Comparison of ENCODE assay signal across 23 mouse cellular contexts in the genomic region with DNA sequence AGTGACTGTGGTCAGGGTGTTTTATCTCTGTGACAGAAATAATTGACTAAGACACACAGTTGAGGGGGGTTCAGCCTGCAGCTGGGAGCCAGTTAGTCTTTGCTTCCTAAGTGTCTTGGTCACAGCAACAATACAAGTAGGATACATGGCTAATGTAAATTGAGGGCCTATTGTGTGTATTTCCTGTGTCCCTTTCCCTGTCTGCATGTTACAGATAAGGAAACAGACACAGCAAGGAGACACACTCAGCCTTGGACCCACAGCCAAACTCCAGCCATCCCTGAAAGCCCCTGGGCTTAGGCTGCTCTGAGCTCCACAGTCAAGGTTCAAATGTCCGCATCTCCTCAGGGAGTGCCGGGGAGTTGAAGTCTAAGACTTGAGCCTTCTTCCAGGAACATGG. TPM values are rescaled to one million over a fixed set of nuclear protein-coding genes. Genes with fewer than 3 reads are reported as not detected.
A peak's percentile ranks its signal among the peaks of the same experiment; 100 is the strongest.
DNase-seq lines count a peak whose midpoint lies in the region; ATAC-seq and TF ChIP-seq lines count a peak whose summit lies in the region.
"Had no signal": no experiment of that assay in that cellular context is flagged by ENCODE, and none has a peak within 500 bp of the region (broad histone marks: within the 10 kb centered on the region; RNA-seq: fewer than 3 reads in every experiment).

No protein-coding gene starts in this region.

- H3K4me2 ChIP-seq in heart, embryonic 15.5 days = no peak overlapping the region
- no peak overlapping the region for H3K4me2 ChIP-seq in liver, embryonic 12.5 days
- no peak overlapping the region for H3K4me2 ChIP-seq in liver, postnatal 0 days (ENCODE audit: low read depth, low read length)
- no peak overlapping the region for H3K4me2 ChIP-seq in liver, embryonic 13.5 days
- H3K4me2 ChIP-seq: embryonic facial prominence, embryonic 13.5 days; forebrain, embryonic 12.5 days; heart, embryonic 12.5 days; hindbrain, embryonic 15.5 days had no signal

- peaks cover 12% of the 10 kb centered on the region for H3K4me1 ChIP-seq in heart, embryonic 15.5 days (replicated peaks)
- H3K4me1 ChIP-seq in liver, embryonic 12.5 days = peaks cover 44% of the 10 kb centered on the region
- peaks cover 9% of the 10 kb centered on the region for H3K4me1 ChIP-seq in liver, postnatal 0 days (ENCODE audit: insufficient read depth)
- peaks cover 71% of the 10 kb centered on the region for H3K4me1 ChIP-seq in megakaryocyte, embryonic 14.5 days
- peaks cover 35% of the 10 kb centered on the region for H3K4me1 ChIP-seq in liver, embryonic 13.5 days (replicated peaks)

- no peak; the same call in 1 of the 2 replicates for ATAC-seq in heart, embryonic 15.5 days (replicated peaks; ENCODE audit: insufficient number of reproducible peaks, insufficient read depth, low FRiP score, low read depth)
- ATAC-seq in liver, embryonic 12.5 days = no peak
- no peak for ATAC-seq in liver, postnatal 0 days
- no peak for ATAC-seq in megakaryocyte, adult 5-6 weeks (ENCODE audit: poor library complexity, severe bottlenecking)
- ATAC-seq in liver, embryonic 13.5 days (ENCODE audit: low read depth) = no peak
- ATAC-seq: activated CD4-positive, CD25-positive, alpha-beta regulatory T cell, adult 4 months; forebrain, embryonic 16.5 days; Patski had no signal

- H3K27me3 ChIP-seq in heart, embryonic 15.5 days = peaks cover 42% of the 10 kb centered on the region
- peaks cover 43% of the 10 kb centered on the region for H3K27me3 ChIP-seq in liver, embryonic 12.5 days (replicated peaks)
- peaks cover 20% of the 10 kb centered on the region for H3K27me3 ChIP-seq in liver, postnatal 0 days (ENCODE audit: insufficient read depth, low read length)
- peaks cover 26% of the 10 kb centered on the region for H3K27me3 ChIP-seq in megakaryocyte, embryonic 14.5 days (replicated peaks)
- peaks cover 32% of the 10 kb centered on the region for H3K27me3 ChIP-seq in liver, embryonic 13.5 days
- H3K27me3 ChIP-seq: Patski had no signal

- no peaks in the 10 kb centered on the region for H3K36me3 ChIP-seq in heart, embryonic 15.5 days
- no peaks in the 10 kb centered on the region for H3K36me3 ChIP-seq in liver, embryonic 12.5 days
- H3K36me3 ChIP-seq in liver, postnatal 0 days (replicated peaks; ENCODE audit: insufficient read depth, low read length) = no peaks in the 10 kb centered on the region
- no peaks in the 10 kb centered on the region for H3K36me3 ChIP-seq in megakaryocyte, embryonic 14.5 days (replicated peaks; ENCODE audit: low read length)
- H3K36me3 ChIP-seq in liver, embryonic 13.5 days = no peaks in the 10 kb centered on the region
- H3K36me3 ChIP-seq: embryonic facial prominence, embryonic 13.5 days; forebrain, embryonic 12.5 days; heart, embryonic 12.5 days; hindbrain, embryonic 15.5 days had no signal

- TF ChIP-seq CTCF in liver, postnatal 0 days (IDR thresholded peaks at IDR 0.05; ENCODE audit: low read depth) = no peak

- TF ChIP-seq EP300 in liver, postnatal 0 days (IDR thresholded peaks at IDR 0.05; ENCODE audit: low read depth) = no peak

- no peak for DNase-seq in heart, postnatal 36 days
- DNase-seq in liver, postnatal 0 days = no peak
- no peak for DNase-seq in liver, embryonic 13.5 days
- DNase-seq: adrenal gland, postnatal 25 days; cerebellum, adult 18-20 months; cerebellum, adult 9-11 months; cerebellum, postnatal 36 days; gastrocnemius, postnatal 14 days; heart, adult 2 months; heart, postnatal 14 days had no signal

- no peak overlapping the region for H3K9ac ChIP-seq in heart, embryonic 15.5 days
- no peak overlapping the region for H3K9ac ChIP-seq in liver, embryonic 12.5 days
- no peak overlapping the region for H3K9ac ChIP-seq in liver, postnatal 0 days (replicated peaks)
- no peak overlapping the region; the same call in 1 of the 2 replicates for H3K9ac ChIP-seq in liver, embryonic 13.5 days
- H3K9ac ChIP-seq: embryonic facial prominence, embryonic 13.5 days; forebrain, embryonic 12.5 days; heart, embryonic 12.5 days; hindbrain, embryonic 15.5 days had no signal

- 78% methylated on average over 2 of the region's 2 CpGs for WGBS in heart, embryonic 15.5 days
- 68% methylated on average over 2 of the region's 2 CpGs for WGBS in liver, embryonic 12.5 days (ENCODE audit: insufficient replicate concordance)
- WGBS in liver, postnatal 0 days (ENCODE audit: insufficient replicate concordance) = 93% methylated on average over 2 of the region's 2 CpGs
- 65% methylated on average over 2 of the region's 2 CpGs for WGBS in liver, embryonic 13.5 days (ENCODE audit: insufficient replicate concordance)

- 0 out of 2 replicates have a peak overlapping the region, but pooled peaks have one; percentile 34 for H3K27ac ChIP-seq in heart, embryonic 15.5 days
- H3K27ac ChIP-seq in liver, embryonic 12.5 days = 0 out of 2 replicates have a peak overlapping the region, but pooled peaks have one; percentile 18
- H3K27ac ChIP-seq in liver, postnatal 0 days (ENCODE audit: low read depth) = no peak overlapping the region
- peak overlapping the region; percentile 34; the same call in 1 of the 2 replicates for H3K27ac ChIP-seq in liver, embryonic 13.5 days
- H3K27ac ChIP-seq: embryonic facial prominence, embryonic 13.5 days; forebrain, embryonic 12.5 days; heart, adult 2 months; hindbrain, embryonic 15.5 days had no signal

- H3K4me3 ChIP-seq in heart, embryonic 15.5 days = no peak overlapping the region
- no peak overlapping the region for H3K4me3 ChIP-seq in liver, embryonic 12.5 days
- H3K4me3 ChIP-seq in liver, postnatal 0 days (ENCODE audit: low read depth, low read length) = no peak overlapping the region
- peak overlapping the region; percentile 43 for H3K4me3 ChIP-seq in megakaryocyte, embryonic 14.5 days (replicated peaks)
- H3K4me3 ChIP-seq in liver, embryonic 13.5 days (replicated peaks) = no peak overlapping the region
- H3K4me3 ChIP-seq: embryonic facial prominence, embryonic 13.5 days; forebrain, embryonic 12.5 days; heart, adult 2 months; heart, embryonic 12.5 days; hindbrain, embryonic 15.5 days had no signal

- H3K9me3 ChIP-seq in heart, embryonic 15.5 days (replicated peaks) = no peaks in the 10 kb centered on the region
- no peaks in the 10 kb centered on the region for H3K9me3 ChIP-seq in liver, embryonic 12.5 days (replicated peaks)
- H3K9me3 ChIP-seq in liver, postnatal 0 days (ENCODE audit: low read length) = no peaks in the 10 kb centered on the region
- no peaks in the 10 kb centered on the region for H3K9me3 ChIP-seq in megakaryocyte, embryonic 14.5 days
- no peaks in the 10 kb centered on the region for H3K9me3 ChIP-seq in liver, embryonic 13.5 days (replicated peaks)
- H3K9me3 ChIP-seq: embryonic facial prominence, embryonic 13.5 days; forebrain, embryonic 12.5 days; heart, embryonic 12.5 days; hindbrain, embryonic 15.5 days had no signal

- intact Hi-C loops in heart, postnatal 36 days (cut with DNase I) = no loop called here

RNA-seq across cellular contexts. Expression of a gene that starts 4.0 kb away (rescaled TPM):
- 0.42 and 1.1 TPM in 2 replicates for polyA plus RNA-seq in heart, embryonic 15.5 days (2015; fragmentation: Nextera tagmentation; extraction: Ambion mirVana)
- total RNA-seq in heart, postnatal 36 days (2021) = under 1 TPM in 1 of 2 experiments, not detected in 1; 0.22 TPM
- polyA plus RNA-seq in liver, embryonic 12.5 days (2016; fragmentation: Nextera tagmentation; extraction: Ambion mirVana) = 0.61 and 0.75 TPM in 2 replicates
- 0.62 and 0.66 TPM in 2 replicates for polyA plus RNA-seq in liver, postnatal 0 days (2015; fragmentation: Nextera tagmentation; extraction: Ambion mirVana)
- 1.3 TPM in 1 of 2 replicates, not detected in the other for polyA plus RNA-seq in megakaryocyte, embryonic 14.5 days (2012; ENCODE audit: insufficient read depth, low replicate concordance)
- total RNA-seq in megakaryocyte, adult 5-6 weeks (2015) = 1.7 and 1.8 TPM in 2 replicates
- total RNA-seq in megakaryocyte, adult 5-6 weeks (2017) = 0.57 and 0.99 TPM in 2 replicates
- polyA plus RNA-seq in liver, embryonic 13.5 days (2015; fragmentation: Nextera tagmentation; extraction: Ambion mirVana) = 0.53 and 0.66 TPM in 2 replicates

RNA-seq across cellular contexts. Expression of a gene that starts 11.8 kb away (rescaled TPM):
- 0.08 TPM in 1 of 2 replicates, not detected in the other for polyA plus RNA-seq in heart, embryonic 15.5 days (2015; fragmentation: Nextera tagmentation; extraction: Ambion mirVana)
- total RNA-seq in heart, postnatal 36 days (2021) = under 1 TPM in 1 of 2 experiments, not detected in 1; 0.19 TPM
- 0.32 and 0.36 TPM in 2 replicates for polyA plus RNA-seq in liver, embryonic 12.5 days (2016; fragmentation: Nextera tagmentation; extraction: Ambion mirVana)
- 0.08 TPM in 1 of 2 replicates, not detected in the other for polyA plus RNA-seq in liver, postnatal 0 days (2015; fragmentation: Nextera tagmentation; extraction: Ambion mirVana)
- not detected in 2 replicates for polyA plus RNA-seq in megakaryocyte, embryonic 14.5 days (2012; ENCODE audit: insufficient read depth, low replicate concordance)
- total RNA-seq in megakaryocyte, adult 5-6 weeks (2015) = not detected in 2 replicates
- total RNA-seq in megakaryocyte, adult 5-6 weeks (2017) = 0.11 TPM in 1 of 2 replicates, not detected in the other
- 0.13 and 0.14 TPM in 2 replicates for polyA plus RNA-seq in liver, embryonic 13.5 days (2015; fragmentation: Nextera tagmentation; extraction: Ambion mirVana)
- polyA plus RNA-seq: embryonic facial prominence, embryonic 13.5 days; forebrain, embryonic 12.5 days; forebrain, embryonic 16.5 days; frontal cortex, adult 2 months; heart, embryonic 12.5 days; hindbrain, embryonic 11.5 days had no signal

RNA-seq across cellular contexts. Expression of a gene that starts 11.9 kb away (rescaled TPM):
- 51.1 and 65.2 TPM in 2 replicates for polyA plus RNA-seq in heart, embryonic 15.5 days (2015; fragmentation: Nextera tagmentation; extraction: Ambion mirVana)
- total RNA-seq in heart, postnatal 36 days (2021) = 10 to 100 TPM; 27.8 to 32.9 TPM
- 39.2 and 42.7 TPM in 2 replicates for polyA plus RNA-seq in liver, embryonic 12.5 days (2016; fragmentation: Nextera tagmentation; extraction: Ambion mirVana)
- polyA plus RNA-seq in liver, postnatal 0 days (2015; fragmentation: Nextera tagmentation; extraction: Ambion mirVana) = 61.7 and 62.5 TPM in 2 replicates
- 199 and 226 TPM in 2 replicates for polyA plus RNA-seq in megakaryocyte, embryonic 14.5 days (2012; ENCODE audit: insufficient read depth, low replicate concordance)
- total RNA-seq in megakaryocyte, adult 5-6 weeks (2015) = 47.1 and 48.5 TPM in 2 replicates
- 42.8 and 68.8 TPM in 2 replicates for total RNA-seq in megakaryocyte, adult 5-6 weeks (2017)
- 30.4 and 33.9 TPM in 2 replicates for polyA plus RNA-seq in liver, embryonic 13.5 days (2015; fragmentation: Nextera tagmentation; extraction: Ambion mirVana)

RNA-seq across cellular contexts. Expression of a gene that starts 14.0 kb away (rescaled TPM):
- 18.8 and 27.8 TPM in 2 replicates for polyA plus RNA-seq in heart, embryonic 15.5 days (2015; fragmentation: Nextera tagmentation; extraction: Ambion mirVana)
- total RNA-seq in heart, postnatal 36 days (2021) = 100 to 1,000 TPM; 171 to 223 TPM
- 4.1 and 4.4 TPM in 2 replicates for polyA plus RNA-seq in liver, embryonic 12.5 days (2016; fragmentation: Nextera tagmentation; extraction: Ambion mirVana)
- 6.0 and 6.8 TPM in 2 replicates for polyA plus RNA-seq in liver, postnatal 0 days (2015; fragmentation: Nextera tagmentation; extraction: Ambion mirVana)
- 1.8 and 16.4 TPM in 2 replicates for polyA plus RNA-seq in megakaryocyte, embryonic 14.5 days (2012; ENCODE audit: insufficient read depth, low replicate concordance)
- total RNA-seq in megakaryocyte, adult 5-6 weeks (2015) = 1.5 and 2.0 TPM in 2 replicates
- total RNA-seq in megakaryocyte, adult 5-6 weeks (2017) = 2.8 and 3.9 TPM in 2 replicates
- 2.3 and 2.5 TPM in 2 replicates for polyA plus RNA-seq in liver, embryonic 13.5 days (2015; fragmentation: Nextera tagmentation; extraction: Ambion mirVana)

RNA-seq across cellular contexts. Expression of a gene that starts 17.4 kb away (rescaled TPM):
- 34.6 and 45.1 TPM in 2 replicates for polyA plus RNA-seq in heart, embryonic 15.5 days (2015; fragmentation: Nextera tagmentation; extraction: Ambion mirVana)
- 10 to 100 TPM; 17.1 to 32.9 TPM for total RNA-seq in heart, postnatal 36 days (2021)
- 28.7 and 29.4 TPM in 2 replicates for polyA plus RNA-seq in liver, embryonic 12.5 days (2016; fragmentation: Nextera tagmentation; extraction: Ambion mirVana)
- polyA plus RNA-seq in liver, postnatal 0 days (2015; fragmentation: Nextera tagmentation; extraction: Ambion mirVana) = 57.0 and 62.1 TPM in 2 replicates
- polyA plus RNA-seq in megakaryocyte, embryonic 14.5 days (2012; ENCODE audit: insufficient read depth, low replicate concordance) = 105 and 345 TPM in 2 replicates
- total RNA-seq in megakaryocyte, adult 5-6 weeks (2015) = 19.6 and 23.1 TPM in 2 replicates
- 91.4 and 111 TPM in 2 replicates for total RNA-seq in megakaryocyte, adult 5-6 weeks (2017)
- 34.1 and 36.0 TPM in 2 replicates for polyA plus RNA-seq in liver, embryonic 13.5 days (2015; fragmentation: Nextera tagmentation; extraction: Ambion mirVana)
